Mouse (Mus musculus) testis, adult 2 months (tissue): ENCODE results near the gene Clca3a2. TPM values are rescaled to one million over a fixed set of nuclear protein-coding genes. Genes with fewer than 3 reads are reported as not detected.
A peak's percentile ranks its signal among the peaks of the same experiment; 100 is the strongest.
"Not testable (repeated sequence)": the region's sequence is repeated elsewhere in the genome, so short reads cannot be mapped to it uniquely, and the experiment has no call there.

Source experiments
- H3K27ac ChIP-seq: fragments of 200-500 bp; 2 replicates; pipeline ENCODE4 v1.5.1; 2012; ENCODE audit warnings: low read depth, low read length; ENCODE audit not compliant: control insufficient read depth, insufficient read depth
- H3K27me3 ChIP-seq: fragments of 200-500 bp; 2 replicates; pipeline ENCODE4 v1.6.1; 2012; ENCODE audit warnings: mild to moderate bottlenecking, low read length, moderate library complexity; ENCODE audit not compliant: control insufficient read depth, insufficient read depth
- H3K36me3 ChIP-seq: fragments of 200-500 bp; 2 replicates; pipeline ENCODE4 v1.6.1; 2012; ENCODE audit warnings: mild to moderate bottlenecking, low read length; ENCODE audit not compliant: control insufficient read depth, insufficient read depth
- H3K4me1 ChIP-seq: fragments of 200-500 bp; 2 replicates; pipeline ENCODE4 v1.6.1; 2012; ENCODE audit warnings: low read length; ENCODE audit not compliant: control insufficient read depth, insufficient read depth
- H3K4me3 ChIP-seq: fragments of 200-500 bp; 2 replicates; pipeline ENCODE4 v1.5.1; 2012; ENCODE audit warnings: low read depth, mild to moderate bottlenecking, low read length, moderate library complexity, mixed read lengths; ENCODE audit not compliant: control insufficient read depth
- CTCF ChIP-seq: fragments of 200-500 bp; IDR thresholded peaks from 2 replicates; pipeline ENCODE4 v1.5.1; 2012; ENCODE audit warnings: low read depth, mild to moderate bottlenecking, inconsistent platforms, low read length, moderate library complexity; ENCODE audit not compliant: control insufficient read depth, insufficient read depth, insufficient replicate concordance
- POLR2A ChIP-seq: fragments of 200-500 bp; IDR thresholded peaks from 2 replicates; pipeline ENCODE4 v1.6.1; 2012; ENCODE audit warnings: low read depth, mild to moderate bottlenecking, inconsistent platforms, low read length, moderate library complexity; ENCODE audit not compliant: control insufficient read depth
- polyA plus RNA-seq: library from polyadenylated mRNA; depleted of rRNA; stranded (reverse); fragments of >200 nt; gene quantifications from 2 replicates; pipeline ENCODE4 v1.2.3, GENCODE M21; 2012

Clca3a2 gene
- polyA plus RNA-seq, 1 experiment = 0.12 TPM

DNA sequence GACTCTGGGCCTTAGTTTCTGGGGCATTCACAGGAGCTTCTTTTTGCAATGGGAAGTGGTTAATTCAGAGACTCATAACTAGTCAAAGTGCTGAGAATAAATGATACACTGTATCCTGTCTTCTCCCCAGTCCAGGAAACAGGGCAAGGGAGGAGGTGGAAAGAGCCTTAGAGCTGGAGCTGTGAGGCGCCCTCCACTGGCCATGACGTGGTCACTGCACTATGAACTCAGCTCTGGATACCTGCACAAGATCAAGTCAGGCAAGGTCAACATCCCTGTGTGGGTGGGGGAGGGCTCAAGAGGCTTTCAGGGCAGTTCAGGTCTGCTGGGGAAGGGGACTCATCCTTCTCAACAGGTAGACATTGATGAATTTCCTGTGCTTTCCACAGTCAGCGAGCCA, 7.5 kb downstream of the Clca3a2 start:
- no peak overlapping the region for H3K27ac ChIP-seq
- no peak overlapping the region for H3K4me3 ChIP-seq
- no peaks in the 10 kb centered on the region for H3K4me1 ChIP-seq
- TF ChIP-seq CTCF = peak; percentile 13; the same call in 1 of the 2 replicates
- TF ChIP-seq POLR2A = no peak
- H3K36me3 ChIP-seq = no peaks in the 10 kb centered on the region
- no peaks in the 10 kb centered on the region for H3K27me3 ChIP-seq

DNA sequence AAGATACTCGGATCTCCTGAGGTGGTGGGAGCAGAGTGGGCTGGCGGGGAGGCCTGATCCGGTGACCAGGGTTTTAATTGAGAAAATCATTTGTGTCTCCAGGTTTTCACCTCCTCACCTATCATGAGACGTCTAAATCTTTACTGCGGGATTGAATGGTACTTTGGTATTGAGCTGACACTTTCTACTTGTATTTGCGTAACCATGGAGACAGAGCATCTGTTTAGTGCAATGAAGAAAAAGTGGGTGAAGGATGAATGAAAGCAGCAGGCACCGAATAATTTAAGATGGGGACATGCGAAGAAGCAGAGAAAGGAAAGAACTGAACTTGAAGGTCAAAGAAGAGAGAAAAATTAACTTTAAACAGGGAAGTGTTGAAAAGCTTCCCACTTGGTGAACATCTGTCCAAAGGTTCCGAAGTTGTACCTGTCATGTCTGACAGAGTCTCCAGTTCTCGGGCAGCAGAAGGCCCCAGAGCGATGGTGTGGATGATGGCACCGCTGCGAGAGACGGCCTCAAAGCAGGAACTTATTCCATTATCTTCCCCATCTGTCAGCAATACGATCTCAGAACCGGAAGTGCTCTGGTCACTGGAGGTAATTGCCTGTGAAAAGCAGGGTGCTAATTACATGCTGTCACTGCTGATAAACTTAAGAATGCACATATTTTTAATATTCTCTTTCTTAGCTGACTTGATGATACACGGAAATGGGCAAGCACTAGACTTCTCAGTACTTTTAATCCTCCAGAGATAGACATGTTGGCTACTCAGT, 11.0 kb downstream of the Clca3a2 start:
- not testable (repeated sequence) for H3K4me3 ChIP-seq, H3K36me3 ChIP-seq, H3K4me1 ChIP-seq, H3K27ac ChIP-seq, H3K27me3 ChIP-seq

DNA sequence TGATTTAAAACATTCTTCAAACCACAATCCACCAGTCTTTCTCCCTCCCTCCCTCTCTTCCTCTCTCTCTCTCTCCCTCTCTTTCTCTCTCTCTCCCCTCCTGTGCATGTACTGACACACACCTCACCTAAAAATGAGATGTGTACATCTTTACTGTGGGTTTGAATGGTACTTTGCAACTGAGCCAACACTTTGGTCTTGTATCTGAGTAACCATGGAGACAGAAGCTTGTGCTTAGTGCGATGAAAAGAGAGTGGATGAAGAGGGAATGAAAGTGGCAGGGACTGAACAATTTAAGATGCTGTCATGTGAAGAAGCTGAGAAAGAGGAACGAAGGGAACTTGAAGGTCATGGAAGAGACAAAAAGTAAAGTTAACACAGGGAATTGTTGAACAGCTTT, 12.7 kb downstream of the Clca3a2 start:
- not testable (repeated sequence) for H3K27me3 ChIP-seq, H3K27ac ChIP-seq, H3K4me3 ChIP-seq, H3K4me1 ChIP-seq, H3K36me3 ChIP-seq

DNA sequence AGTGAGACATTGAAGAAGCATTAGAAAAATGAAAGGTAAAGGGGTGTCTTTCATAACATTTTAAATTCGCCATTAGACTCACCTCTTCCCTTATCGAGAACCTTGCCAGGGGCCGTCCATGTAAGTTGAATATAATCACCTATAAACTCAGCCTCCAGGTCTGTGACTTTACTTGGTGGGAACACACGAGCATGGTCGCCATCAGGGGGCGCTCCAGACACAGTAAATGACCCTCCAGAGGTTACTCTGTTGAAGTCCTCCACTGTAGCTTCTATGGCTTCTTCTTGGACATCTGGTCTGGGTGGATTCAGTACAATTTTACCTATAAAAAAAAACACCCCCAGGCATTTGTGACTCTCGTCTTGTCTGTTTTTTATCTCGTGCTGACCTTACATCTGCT, 17.4 kb downstream of the Clca3a2 start:
- Histone ChIP-seq H3K36me3 (no peaks in the 10 kb centered on the region), H3K4me1 (no peaks in the 10 kb centered on the region), H3K27ac (no peak overlapping the region), H3K27me3 (no peaks in the 10 kb centered on the region), H3K4me3 (no peak overlapping the region)
- TF ChIP-seq CTCF = peak; percentile 1; the same call in 1 of the 2 replicates
- TF ChIP-seq POLR2A = no peak

DNA sequence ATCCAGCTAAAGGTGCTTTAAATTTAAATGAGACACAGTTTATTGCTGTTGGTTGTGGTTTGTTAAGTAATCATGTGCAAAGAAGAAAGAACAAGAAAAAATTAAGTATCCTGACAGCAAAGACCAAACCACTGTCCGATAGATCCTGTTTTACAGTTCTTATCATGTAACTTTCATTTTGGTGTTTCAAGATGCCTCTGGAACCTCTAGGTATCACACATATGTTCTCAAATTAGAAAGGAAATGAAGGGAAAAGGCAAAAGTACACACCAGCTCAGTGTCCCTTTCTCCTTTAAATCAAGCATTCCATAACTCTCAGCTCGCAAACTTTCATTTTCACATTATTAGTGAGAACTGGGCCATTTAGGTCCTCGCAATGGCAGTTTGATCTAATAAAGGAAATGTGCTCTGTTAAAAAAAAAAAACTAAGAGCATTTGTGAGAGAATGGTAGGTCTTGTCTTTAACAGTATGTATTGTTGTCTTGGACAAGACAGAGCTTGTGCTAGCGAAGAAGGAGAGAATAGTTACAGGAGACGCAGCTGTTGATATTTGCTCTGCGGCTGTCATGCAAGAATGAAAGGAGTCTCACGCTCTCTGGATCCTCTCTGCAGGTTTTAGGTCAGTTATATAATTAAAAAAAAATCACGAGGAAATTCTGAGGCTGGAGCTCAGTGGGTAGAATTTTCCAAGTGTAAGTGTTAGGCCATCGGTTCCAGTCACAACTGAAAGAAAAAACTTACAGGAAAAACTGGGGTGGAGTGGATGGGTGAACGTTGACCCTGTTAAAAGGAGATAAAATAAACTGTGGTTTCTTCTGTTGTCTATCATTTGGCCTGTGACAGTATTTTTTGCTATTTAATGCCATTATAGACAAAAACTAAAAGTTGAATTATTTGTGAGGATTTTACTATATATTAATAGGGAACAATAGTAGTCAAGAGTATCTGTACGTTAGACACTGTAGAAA, 33.8 kb downstream of the Clca3a2 start:
- Histone ChIP-seq H3K4me3 (no peak overlapping the region), H3K36me3 (no peaks in the 10 kb centered on the region), H3K4me1 (no peaks in the 10 kb centered on the region), H3K27ac (no peak overlapping the region), H3K27me3 (no peaks in the 10 kb centered on the region)
- TF ChIP-seq POLR2A = no peak
- no peak for TF ChIP-seq CTCF

DNA sequence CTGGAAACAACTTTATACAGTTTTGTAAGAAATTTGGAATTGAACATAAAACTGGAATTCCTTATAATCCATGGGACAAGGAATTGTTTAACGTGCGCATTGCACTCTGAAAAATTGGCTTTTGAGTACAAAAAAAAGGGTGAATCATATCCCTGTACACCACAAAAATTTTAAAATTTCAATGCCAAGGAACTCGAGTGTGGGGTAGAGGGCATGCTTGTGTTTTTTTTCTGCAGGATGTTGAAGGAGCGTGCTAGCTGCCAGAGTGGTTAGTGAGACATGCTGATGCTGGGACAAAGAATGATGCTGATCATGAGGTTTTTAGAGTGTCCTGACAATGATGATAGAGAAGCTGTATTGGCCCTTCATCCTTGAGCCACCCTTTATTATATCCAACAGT, 54.1 kb downstream of the Clca3a2 start:
- Histone ChIP-seq H3K4me3 (no peak overlapping the region), H3K27me3 (no peaks in the 10 kb centered on the region), H3K36me3 (no peaks in the 10 kb centered on the region), H3K4me1 (no peaks in the 10 kb centered on the region; the same call in 1 of the 2 replicates), H3K27ac (no peak overlapping the region)
- TF ChIP-seq POLR2A (no peak), CTCF (no peak)

DNA sequence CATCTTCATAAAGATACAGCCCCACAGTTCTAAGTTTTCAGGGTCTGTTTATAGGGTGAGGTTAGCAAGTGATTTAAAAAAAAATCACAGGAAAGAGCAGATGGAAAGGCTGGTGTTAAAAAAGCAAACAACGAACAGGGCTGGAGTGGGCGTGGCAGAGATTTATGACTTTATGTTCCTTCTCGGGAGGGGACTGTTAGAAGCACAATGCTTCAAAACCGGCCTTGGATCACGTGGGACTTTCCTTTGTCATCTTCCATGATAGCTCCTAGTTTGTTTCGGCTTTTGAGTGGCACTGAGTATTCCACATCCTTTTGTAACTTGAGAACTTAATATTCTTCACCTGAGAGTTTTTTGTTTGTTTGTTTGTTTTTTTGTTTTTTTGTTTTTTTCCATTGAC, 57.8 kb downstream of the Clca3a2 start:
- Histone ChIP-seq H3K36me3 (no peaks in the 10 kb centered on the region), H3K4me1 (no peaks in the 10 kb centered on the region; the same call in 1 of the 2 replicates), H3K27me3 (no peaks in the 10 kb centered on the region), H3K4me3 (no peak overlapping the region), H3K27ac (no peak overlapping the region)
- TF ChIP-seq CTCF = no peak
- TF ChIP-seq POLR2A = no peak
